Mouse (Mus musculus): ENCODE data around the gene Slc9a9.

- TF ChIP-seq POLR2A (IDR thresholded peaks at IDR 0.05; ENCODE audit: control insufficient read depth in 1 of 2, insufficient read depth in 1 of 2, low read depth in 1 of 2, low read length in 2 of 2, poor library complexity in 1 of 2) (no peak), CTCF (IDR thresholded peaks at IDR 0.05 in 2 of 3, conservative IDR thresholded peaks at IDR 0.05 in 1 of 3; ENCODE audit: control insufficient read depth in 1 of 3, insufficient read depth in 1 of 3, low read depth in 2 of 3, low read length in 3 of 3, poor library complexity in 1 of 3, severe bottlenecking in 1 of 3) (no peak), JUND (IDR thresholded peaks at IDR 0.05; ENCODE audit: low read depth, low read length) (no peak), USF2 (IDR thresholded peaks at IDR 0.05; ENCODE audit: borderline replicate concordance in 1 of 2, insufficient read depth in 1 of 2, low read depth in 1 of 2, low read length in 2 of 2) (no peak), MAFK (IDR thresholded peaks at IDR 0.05; ENCODE audit: borderline replicate concordance, low read depth, low read length) (no peak), ZNF384 (IDR thresholded peaks at IDR 0.05; ENCODE audit: low read depth, low read length) (no peak), GATA1 (IDR thresholded peaks at IDR 0.05; ENCODE audit: low read depth, low read length) (no peak), EP300 (IDR thresholded peaks at IDR 0.05; ENCODE audit: low read depth in 1 of 2, low read length in 2 of 2) (no peak), UBTF (IDR thresholded peaks at IDR 0.05; ENCODE audit: borderline replicate concordance, insufficient read depth, low read depth, low read length) (no peak), GABPA (IDR thresholded peaks at IDR 0.05; ENCODE audit: low read depth, low read length) (no peak), HCFC1 (IDR thresholded peaks at IDR 0.05; ENCODE audit: low read depth, low read length) (no peak), ZC3H11A (IDR thresholded peaks at IDR 0.05; ENCODE audit: low read depth, low read length) (no peak)
Observed at GRCm38 (mm10) chr9:94725121-94725520, 55.4 kb downstream of the Slc9a9 start.

Measured in MEL (cell line).